Mouse (Mus musculus) midbrain, embryonic 16.5 days (tissue): ENCODE measurements at regions not wholly inside any gene's neighbourhood (a gene's known extent, or its start where the extent isn't known, plus 50 kb on each side); places are given as distances from the start of the nearest gene placed in this dataset.

Experiments used
- ATAC-seq: fragments of 200-750 bp; cut with Nextera tagmentation; 2 replicates; pipeline ENCODE4 v1.8.0; 2017; ENCODE audit warnings: moderate TSS enrichment
- H3K27ac ChIP-seq: fragments of 300-500 bp; sonication (generic); 2 replicates; pipeline ENCODE4 v1.5.1; 2014; ENCODE audit warnings: mild to moderate bottlenecking, low read length, mixed read lengths
- H3K27me3 ChIP-seq: fragments of 300-500 bp; sonication (generic); 2 replicates; pipeline ENCODE4 v1.6.1; 2014; ENCODE audit warnings: low read depth, low read length, mixed read lengths; ENCODE audit not compliant: control insufficient read depth, insufficient read depth
- H3K36me3 ChIP-seq: fragments of 300-500 bp; sonication (generic); 2 replicates; pipeline ENCODE4 v1.6.1; 2014; ENCODE audit warnings: mild to moderate bottlenecking, low read length, moderate library complexity, mixed read lengths; ENCODE audit not compliant: control insufficient read depth, insufficient read depth
- H3K4me1 ChIP-seq: fragments of 300-500 bp; sonication (generic); 2 replicates; pipeline ENCODE4 v1.6.1; 2014; ENCODE audit warnings: mild to moderate bottlenecking, low read length, mixed read lengths; ENCODE audit not compliant: control insufficient read depth, insufficient read depth
- H3K4me2 ChIP-seq: fragments of 300-500 bp; sonication (generic); 2 replicates; pipeline ENCODE4 v1.6.1; 2014; ENCODE audit warnings: mild to moderate bottlenecking, low read length, mixed read lengths
- H3K4me3 ChIP-seq: fragments of 300-500 bp; sonication (generic); 2 replicates; pipeline ENCODE4 v1.5.1; 2014; ENCODE audit warnings: low read depth, mild to moderate bottlenecking, low read length, moderate library complexity, mixed read lengths
- H3K9ac ChIP-seq: fragments of 300-500 bp; sonication (generic); 2 replicates; pipeline ENCODE4 v1.6.1; 2014; ENCODE audit warnings: low read depth, low read length, mixed read lengths
- H3K9me3 ChIP-seq: fragments of 300-500 bp; sonication (generic); replicated peaks from 2 replicates; pipeline ENCODE4 v1.6.1; 2014; ENCODE audit warnings: mild to moderate bottlenecking, low read length, mixed read lengths; ENCODE audit not compliant: control insufficient read depth, poor library complexity, severe bottlenecking
- WGBS: fragments of 180-500 bp; shearing (Covaris S2); extraction: QIAGEN DNeasy Blood & Tissue Kit; methylation state at CpG from one replicate; pipeline ENCODE4 v1.1.7; 2014; 5-methylcytosine and 5-hydroxymethylcytosine counted together

DNA sequence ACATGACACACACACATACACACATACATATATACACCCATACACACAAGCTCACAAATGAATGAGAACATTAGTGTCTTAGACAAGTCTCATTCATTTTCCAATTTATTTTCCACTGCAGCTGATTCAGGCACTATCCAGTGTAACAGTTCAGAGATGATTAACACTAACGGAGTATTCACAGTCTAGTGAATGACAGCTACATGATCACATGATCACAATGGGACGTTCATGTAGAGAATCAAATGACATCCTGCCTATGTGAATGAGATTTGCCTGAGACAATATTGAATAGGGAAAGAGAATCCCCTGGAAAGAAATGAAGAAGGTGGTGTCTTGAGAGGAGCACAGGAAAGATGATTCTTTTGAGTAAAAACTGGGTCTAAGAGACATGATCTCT lies 249.7 kb upstream of the Adamts9 start:
- Histone ChIP-seq H3K4me2 (no peak overlapping the region), H3K4me3 (no peak overlapping the region), H3K9me3 (no peaks in the 10 kb centered on the region), H3K27me3 (no peaks in the 10 kb centered on the region), H3K36me3 (no peaks in the 10 kb centered on the region), H3K4me1 (no peaks in the 10 kb centered on the region), H3K9ac (no peak overlapping the region), H3K27ac (no peak overlapping the region)
- no peak for ATAC-seq
- 42% methylated on average over 2 of the region's 2 CpGs for WGBS

- no peak overlapping the region for H3K27ac ChIP-seq
- H3K4me3 ChIP-seq, result no peak overlapping the region
- H3K4me1 ChIP-seq, result no peaks in the 10 kb centered on the region
- H3K4me2 ChIP-seq, result no peak overlapping the region
- no peaks in the 10 kb centered on the region for H3K36me3 ChIP-seq
- no peak for ATAC-seq
- 92% methylated on average over 2 of the region's 2 CpGs for WGBS
- H3K9me3 ChIP-seq, result no peaks in the 10 kb centered on the region
- H3K9ac ChIP-seq, result no peak overlapping the region
- H3K27me3 ChIP-seq, result no peaks in the 10 kb centered on the region
These were observed 247.7 kb upstream of the Adamts9 start for GRCm38 (mm10) chr6:93190986-93191385.

GRCm38 (mm10) chr6:93168526-93168925 lies 225.2 kb upstream of the Adamts9 start:
- H3K9me3 ChIP-seq, result no peaks in the 10 kb centered on the region
- WGBS, result 66% methylated on average over 5 of the region's 5 CpGs
- no peak overlapping the region for H3K4me2 ChIP-seq
- H3K36me3 ChIP-seq, result no peaks in the 10 kb centered on the region
- no peak overlapping the region for H3K9ac ChIP-seq
- no peak overlapping the region for H3K4me3 ChIP-seq
- H3K4me1 ChIP-seq, result peaks cover 2% of the 10 kb centered on the region; the same call in 1 of the 2 replicates
- no peaks in the 10 kb centered on the region for H3K27me3 ChIP-seq
- ATAC-seq, result no peak
- H3K27ac ChIP-seq, result no peak overlapping the region

DNA sequence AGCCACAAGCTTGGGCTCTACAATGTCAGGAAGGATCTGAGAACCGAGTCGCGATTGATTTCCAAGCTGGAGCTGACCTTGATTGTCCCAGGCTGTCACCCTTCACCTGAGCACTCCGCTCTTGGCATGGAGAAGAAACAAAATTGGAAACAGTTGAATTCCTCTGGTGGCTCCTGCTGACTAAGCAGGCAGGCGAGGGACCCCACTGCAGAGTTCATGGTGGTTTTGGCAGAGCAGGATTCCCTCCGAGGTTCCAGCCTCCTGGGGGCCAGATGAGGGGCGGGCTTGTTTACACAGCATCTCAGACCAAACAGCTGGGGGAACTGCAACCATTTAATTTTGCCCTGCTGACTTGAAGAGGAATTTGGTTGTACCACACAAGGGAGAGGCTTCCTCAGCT lies 224.0 kb upstream of the Adamts9 start:
- 35% methylated on average over 7 of the region's 7 CpGs for WGBS
- Histone ChIP-seq H3K36me3 (no peaks in the 10 kb centered on the region), H3K4me1 (peaks cover 2% of the 10 kb centered on the region; the same call in 1 of the 2 replicates), H3K4me2 (no peak overlapping the region), H3K4me3 (no peak overlapping the region), H3K9ac (no peak overlapping the region), H3K27me3 (no peaks in the 10 kb centered on the region), H3K27ac (no peak overlapping the region), H3K9me3 (no peaks in the 10 kb centered on the region)
- ATAC-seq, result no peak

- Histone ChIP-seq H3K36me3 (no peaks in the 10 kb centered on the region), H3K27me3 (no peaks in the 10 kb centered on the region), H3K4me1 (peaks cover 2% of the 10 kb centered on the region; the same call in 1 of the 2 replicates), H3K4me3 (no peak overlapping the region), H3K9me3 (no peaks in the 10 kb centered on the region), H3K9ac (no peak overlapping the region), H3K4me2 (no peak overlapping the region), H3K27ac (no peak overlapping the region)
- ATAC-seq, result no peak
- 73% methylated on average over 4 of the region's 4 CpGs for WGBS
These were observed 222.7 kb upstream of the Adamts9 start for GRCm38 (mm10) chr6:93165942-93166341.

DNA sequence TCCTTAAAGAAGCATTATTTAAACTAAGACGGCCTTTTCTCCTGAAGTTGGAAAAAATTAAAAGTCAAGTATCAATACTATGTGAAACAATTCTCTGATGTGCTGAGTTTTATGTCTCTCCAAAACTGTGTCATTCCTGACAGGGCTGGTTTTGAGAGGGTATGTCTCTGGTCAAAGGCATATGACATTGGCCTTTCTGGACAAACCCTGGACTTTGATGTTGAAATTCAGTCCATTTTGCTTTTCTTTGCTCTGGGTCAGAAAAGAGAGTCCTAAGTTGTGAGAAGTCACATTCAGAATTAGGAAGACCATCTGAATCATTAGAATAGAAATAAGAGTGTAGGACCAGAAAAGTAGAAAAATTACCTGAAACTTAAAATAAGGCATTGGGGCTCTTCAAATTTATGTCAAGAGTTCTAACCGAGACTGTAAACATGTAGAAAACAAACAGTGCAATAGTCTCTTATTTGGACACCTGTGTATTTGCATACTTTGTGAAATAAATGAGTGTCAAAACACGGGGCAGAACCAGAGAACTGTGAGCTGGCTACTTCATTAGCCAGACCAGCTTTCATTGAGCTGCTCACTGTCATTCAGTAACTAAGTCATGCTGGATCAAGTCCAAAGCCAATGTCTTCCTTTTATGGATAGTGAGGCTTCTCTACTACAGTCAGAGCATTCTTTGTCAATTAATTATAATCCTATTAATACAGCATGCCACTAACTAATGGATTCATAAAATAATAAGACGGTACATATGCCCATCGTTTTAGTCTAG lies 209.3 kb upstream of the Adamts9 start:
- Histone ChIP-seq H3K36me3 (no peaks in the 10 kb centered on the region), H3K27me3 (no peaks in the 10 kb centered on the region), H3K4me1 (no peaks in the 10 kb centered on the region), H3K9me3 (no peaks in the 10 kb centered on the region), H3K27ac (no peak overlapping the region), H3K4me2 (no peak overlapping the region), H3K4me3 (no peak overlapping the region), H3K9ac (no peak overlapping the region)
- WGBS, result 85% methylated on average over 5 of the region's 5 CpGs
- ATAC-seq, result no peak

GRCm38 (mm10) chr6:93150531-93150930 lies 207.2 kb upstream of the Adamts9 start:
- Histone ChIP-seq H3K4me1 (no peaks in the 10 kb centered on the region), H3K4me2 (no peak overlapping the region), H3K4me3 (no peak overlapping the region), H3K9me3 (no peaks in the 10 kb centered on the region), H3K27me3 (no peaks in the 10 kb centered on the region), H3K36me3 (no peaks in the 10 kb centered on the region), H3K9ac (no peak overlapping the region), H3K27ac (no peak overlapping the region)
- no peak for ATAC-seq
- WGBS, result 24% methylated on average over 2 of the region's 2 CpGs

DNA sequence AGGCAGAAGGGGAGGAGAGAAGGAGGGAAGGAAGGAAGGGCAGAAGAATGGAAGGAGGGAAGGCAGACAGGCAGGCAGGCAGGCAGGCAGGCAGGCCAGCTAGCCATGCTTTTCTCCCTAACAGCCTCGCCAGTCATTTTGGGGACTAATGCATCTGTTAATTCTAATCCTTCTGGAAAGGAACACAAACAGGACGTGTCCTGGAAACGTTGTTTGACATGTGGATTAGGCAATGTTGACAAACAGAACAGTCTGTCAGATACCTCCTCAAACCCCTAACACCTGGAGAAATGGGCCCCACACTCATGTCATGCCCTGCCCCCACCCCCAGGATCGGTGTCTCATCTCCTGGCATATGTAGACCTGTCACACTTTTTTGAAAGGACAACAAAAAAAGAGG lies 206.7 kb upstream of the Adamts9 start:
- H3K9ac ChIP-seq, result no peak overlapping the region
- no peak for ATAC-seq
- H3K27me3 ChIP-seq, result no peaks in the 10 kb centered on the region
- H3K27ac ChIP-seq, result no peak overlapping the region
- no peaks in the 10 kb centered on the region for H3K9me3 ChIP-seq
- H3K4me3 ChIP-seq, result no peak overlapping the region
- H3K4me2 ChIP-seq, result no peak overlapping the region
- WGBS, result 38% methylated on average over 4 of the region's 4 CpGs
- H3K36me3 ChIP-seq, result no peaks in the 10 kb centered on the region
- H3K4me1 ChIP-seq, result no peaks in the 10 kb centered on the region

GRCm38 (mm10) chr6:93140331-93140731 lies 197.0 kb upstream of the Adamts9 start:
- no peaks in the 10 kb centered on the region; the same call in 1 of the 2 replicates for H3K4me1 ChIP-seq
- no peak overlapping the region for H3K9ac ChIP-seq
- H3K4me2 ChIP-seq, result no peak overlapping the region
- 33% methylated on average over 4 of the region's 4 CpGs for WGBS
- H3K27ac ChIP-seq, result no peak overlapping the region
- H3K27me3 ChIP-seq, result no peaks in the 10 kb centered on the region
- no peak for ATAC-seq
- H3K36me3 ChIP-seq, result no peaks in the 10 kb centered on the region
- H3K4me3 ChIP-seq, result no peak overlapping the region
- H3K9me3 ChIP-seq, result no peaks in the 10 kb centered on the region
